Mouse (Mus musculus) heart, postnatal 0 days (tissue): Measurements from ENCODE around the gene Fads1.

ENCODE experiments used
- CTCF ChIP-seq: IDR thresholded peaks from 2 replicates; pipeline ENCODE4 v1.5.1; 2016; ENCODE audit warnings: antibody characterized with exemption, control low read depth, low read depth
- EP300 ChIP-seq: IDR thresholded peaks from 2 replicates; pipeline ENCODE4 v1.6.1; 2016; ENCODE audit warnings: antibody characterized with exemption, low read depth

DNA sequence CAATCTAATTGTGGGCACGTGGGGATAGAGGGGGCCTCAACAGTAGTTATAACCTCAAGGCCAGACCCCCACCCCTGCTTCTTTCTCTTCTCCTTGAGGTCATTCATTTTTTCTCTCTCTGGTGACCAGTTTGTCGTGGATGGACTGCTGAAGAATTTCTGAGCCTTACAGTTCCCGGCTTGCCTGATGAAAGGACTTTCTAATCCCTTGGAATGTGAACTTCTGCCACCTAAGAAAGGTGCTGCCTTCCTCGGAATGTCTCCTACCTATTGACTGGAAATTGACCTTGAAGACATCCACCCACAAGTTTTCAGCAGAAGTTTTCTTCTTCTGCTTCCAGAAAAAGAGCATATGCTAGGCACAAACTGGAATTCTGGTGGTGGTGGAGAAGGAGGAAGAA, 38.2 kb upstream of the Fads1 start:
- TF ChIP-seq EP300 = no peak
- TF ChIP-seq CTCF = no peak
